ENCODE assay signal across 27 mouse cellular contexts in genomic region chr11:85555066-85555465, GRCm38 (mm10).
DNase-seq lines count a peak whose midpoint lies in the region; ATAC-seq lines count a peak whose summit lies in the region.
"Had no signal": no experiment of that assay in that cellular context is flagged by ENCODE, and none has a peak within 500 bp of the region (broad histone marks: within the 10 kb centered on the region; RNA-seq: fewer than 3 reads in every experiment).

No protein-coding gene starts in this region.

- ATAC-seq in megakaryocyte, adult 5-6 weeks (ENCODE audit: poor library complexity, severe bottlenecking): no peak
- ATAC-seq in liver, embryonic 12.5 days: no peak
- ATAC-seq: forebrain, postnatal 0 days had no signal

- peak; percentile 9 for DNase-seq in MEL-GATA-1-ER (ENCODE audit: extremely low read depth, low read depth)
- no peak for DNase-seq in retina, postnatal 1 day
- no peak for DNase-seq in frontal cortex, postnatal 36 days (ENCODE audit: low spot score in 2 of 2)
- DNase-seq in adrenal gland, postnatal 25 days: no peak
- DNase-seq: adrenal gland, postnatal 36 days; cerebellum, adult 18-20 months; cerebellum, postnatal 14 days; forebrain, postnatal 0 days; heart, postnatal 10 days; kidney, adult 18-20 months; layer of hippocampus, adult 9-11 months; left cerebral cortex, postnatal 4 days; lung, adult 2 months; lung, postnatal 14 days; right cerebral cortex, adult 18-20 months; right cerebral cortex, postnatal 4 days; thymus, postnatal 36 days had no signal

- H3K9ac ChIP-seq in liver, embryonic 12.5 days: no peak overlapping the region
- H3K9ac ChIP-seq: embryonic facial prominence, embryonic 12.5 days; forebrain, postnatal 0 days; heart, embryonic 12.5 days; limb, embryonic 15.5 days had no signal

- H3K9me3 ChIP-seq in megakaryocyte, embryonic 14.5 days: no peaks in the 10 kb centered on the region
- no peaks in the 10 kb centered on the region for H3K9me3 ChIP-seq in liver, embryonic 12.5 days (replicated peaks)
- H3K9me3 ChIP-seq: embryonic facial prominence, embryonic 12.5 days; heart, embryonic 12.5 days; hindbrain, embryonic 10.5 days; limb, embryonic 15.5 days; midbrain, embryonic 10.5 days had no signal

- no peaks in the 10 kb centered on the region for H3K27me3 ChIP-seq in megakaryocyte, embryonic 14.5 days (replicated peaks)
- H3K27me3 ChIP-seq in liver, embryonic 12.5 days (replicated peaks): no peaks in the 10 kb centered on the region
- H3K27me3 ChIP-seq: embryonic facial prominence, embryonic 12.5 days; heart, embryonic 12.5 days; limb, embryonic 15.5 days had no signal

- H3K36me3 ChIP-seq in megakaryocyte, embryonic 14.5 days (replicated peaks; ENCODE audit: low read length): peaks cover 23% of the 10 kb centered on the region
- H3K36me3 ChIP-seq in liver, embryonic 12.5 days: peaks cover 4% of the 10 kb centered on the region; the same call in 1 of the 2 replicates
- H3K36me3 ChIP-seq: heart, embryonic 12.5 days; hindbrain, embryonic 10.5 days; midbrain, embryonic 10.5 days had no signal

- H3K4me1 ChIP-seq in megakaryocyte, embryonic 14.5 days: peaks cover 58% of the 10 kb centered on the region
- peaks cover 23% of the 10 kb centered on the region for H3K4me1 ChIP-seq in liver, embryonic 12.5 days
- H3K4me1 ChIP-seq: hindbrain, embryonic 10.5 days; limb, embryonic 15.5 days; midbrain, embryonic 10.5 days had no signal

- 16% methylated on average over 1 of the region's 1 CpGs for WGBS in liver, embryonic 12.5 days (ENCODE audit: insufficient replicate concordance)

- H3K27ac ChIP-seq in liver, embryonic 12.5 days: peak overlapping the region; percentile 55
- H3K27ac ChIP-seq: embryonic facial prominence, embryonic 12.5 days; hindbrain, embryonic 10.5 days; kidney, postnatal 0 days; left cerebral cortex, adult 2 months; limb, embryonic 15.5 days; midbrain, embryonic 10.5 days had no signal

- H3K4me2 ChIP-seq in liver, embryonic 12.5 days: peak overlapping the region; percentile 37
- H3K4me2 ChIP-seq: embryonic facial prominence, embryonic 12.5 days; heart, embryonic 12.5 days; limb, embryonic 15.5 days had no signal

- peak overlapping the region; percentile 50 for H3K4me3 ChIP-seq in megakaryocyte, embryonic 14.5 days (replicated peaks)
- no peak overlapping the region for H3K4me3 ChIP-seq in liver, embryonic 12.5 days
- H3K4me3 ChIP-seq: embryonic facial prominence, embryonic 12.5 days; heart, embryonic 12.5 days; hindbrain, embryonic 10.5 days; left cerebral cortex, adult 2 months; limb, embryonic 15.5 days; midbrain, embryonic 10.5 days had no signal
